Mouse (Mus musculus): ENCODE data around the gene Thap4.

The Thap4 gene

DNA sequence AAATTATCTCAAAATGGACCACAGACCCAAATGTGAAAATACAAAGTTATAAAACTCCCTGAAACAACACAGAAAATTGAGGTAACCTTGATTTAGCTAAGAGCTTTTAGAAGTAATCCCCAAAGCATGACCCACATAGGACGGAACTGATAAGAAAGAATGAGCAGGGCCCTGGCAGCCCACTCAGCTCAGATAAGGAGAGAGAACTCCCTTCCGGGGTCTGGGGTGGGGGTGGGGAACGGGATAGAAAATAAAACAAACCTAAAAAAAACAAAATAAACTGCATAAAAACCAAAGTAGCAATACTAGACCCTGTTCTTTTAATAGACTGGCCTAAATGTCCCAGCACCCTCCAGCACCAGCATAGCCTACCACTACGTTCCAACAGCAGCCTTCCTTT is 12.7 kb downstream of the Thap4 start:
- DNase-seq = no peak

- DNase-seq = no peak
These were observed 14.0 kb downstream of the Thap4 start for GRCm38 (mm10) chr1:93740671-93741070.

GRCm38 (mm10) chr1:93737711-93738110 is 17.0 kb downstream of the Thap4 start:
- no peak for DNase-seq

DNA sequence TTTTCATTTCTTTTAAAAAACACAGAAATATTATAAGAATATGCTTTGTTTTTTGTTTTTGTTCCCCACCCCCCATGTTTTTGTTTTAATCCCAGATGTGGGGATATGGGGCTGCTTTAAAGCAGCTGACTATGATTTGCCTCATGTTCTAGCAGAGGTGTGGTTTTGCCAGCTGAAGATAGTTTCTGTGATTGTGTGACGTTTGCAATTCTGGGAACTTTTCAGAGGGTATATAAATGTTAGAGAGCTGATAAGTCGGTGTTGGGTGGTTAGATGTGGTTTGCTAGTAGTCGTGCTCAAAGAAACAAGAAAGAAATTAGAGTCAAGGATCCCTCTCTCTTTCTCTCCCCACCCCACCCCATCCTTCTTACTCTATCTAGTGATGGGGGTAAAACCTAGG is 18.8 kb downstream of the Thap4 start:
- no peak for DNase-seq

- no peak for DNase-seq
These were observed 22.8 kb downstream of the Thap4 start for GRCm38 (mm10) chr1:93731880-93732281.

DNA sequence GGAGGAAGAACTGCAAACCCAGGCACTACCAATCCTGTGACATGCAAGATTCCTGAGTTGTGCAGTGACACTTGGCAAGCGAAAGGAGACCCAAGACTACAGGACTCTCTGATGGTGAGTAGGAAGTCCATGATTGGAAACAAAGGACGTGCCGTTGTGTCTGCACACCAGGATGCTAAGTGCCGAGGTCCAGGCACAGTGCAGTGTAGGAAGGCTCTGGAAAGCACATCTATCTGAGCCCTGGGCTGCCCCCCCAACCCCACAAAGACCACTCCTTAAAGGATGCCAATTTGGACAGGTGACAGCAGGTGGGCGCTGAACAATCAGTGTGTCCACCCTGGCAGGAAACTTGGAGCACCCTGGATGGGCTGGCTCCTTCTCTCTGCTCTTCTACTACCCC is 23.6 kb downstream of the Thap4 start:
- DNase-seq = no peak

DNA sequence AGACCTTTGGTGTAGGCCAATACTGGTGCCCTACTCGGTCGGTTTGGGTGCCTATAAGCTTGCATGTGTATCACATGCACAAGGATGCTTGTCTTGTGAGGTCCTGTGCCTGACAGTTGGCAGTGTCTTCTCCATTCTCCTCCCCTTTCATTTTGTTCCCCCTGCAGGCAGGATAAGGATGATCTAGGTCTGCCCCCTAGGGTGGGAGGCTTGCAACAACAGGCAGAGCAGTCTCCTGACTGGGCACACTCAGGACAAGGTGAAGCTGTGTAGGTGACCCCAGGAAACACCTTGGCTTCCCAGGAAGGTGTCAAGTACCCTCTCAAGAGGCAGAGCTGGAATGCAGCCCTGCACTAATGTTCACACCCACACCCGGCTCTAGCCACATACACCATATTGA is 27.7 kb downstream of the Thap4 start:
- DNase-seq = peak; percentile 73

DNA sequence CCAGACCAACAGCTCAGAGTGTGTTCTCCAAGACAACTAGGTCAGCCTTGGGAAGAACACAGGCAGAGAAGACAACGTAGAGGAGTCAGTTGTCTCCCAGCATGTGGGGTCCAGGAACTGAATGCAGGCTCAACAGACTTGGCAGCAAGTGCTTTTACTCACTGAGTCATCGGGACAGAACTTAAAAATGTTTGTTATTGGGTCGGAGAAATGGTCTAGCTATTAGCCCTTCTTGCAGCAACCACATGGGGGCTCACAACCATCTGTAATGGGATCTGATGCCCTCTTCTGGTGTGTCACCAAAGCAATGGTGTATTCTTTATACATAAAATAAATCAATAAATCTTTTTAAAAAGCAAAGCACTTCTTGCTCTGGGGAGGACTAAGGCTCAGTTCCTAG is 28.5 kb downstream of the Thap4 start:
- no peak for DNase-seq

DNA sequence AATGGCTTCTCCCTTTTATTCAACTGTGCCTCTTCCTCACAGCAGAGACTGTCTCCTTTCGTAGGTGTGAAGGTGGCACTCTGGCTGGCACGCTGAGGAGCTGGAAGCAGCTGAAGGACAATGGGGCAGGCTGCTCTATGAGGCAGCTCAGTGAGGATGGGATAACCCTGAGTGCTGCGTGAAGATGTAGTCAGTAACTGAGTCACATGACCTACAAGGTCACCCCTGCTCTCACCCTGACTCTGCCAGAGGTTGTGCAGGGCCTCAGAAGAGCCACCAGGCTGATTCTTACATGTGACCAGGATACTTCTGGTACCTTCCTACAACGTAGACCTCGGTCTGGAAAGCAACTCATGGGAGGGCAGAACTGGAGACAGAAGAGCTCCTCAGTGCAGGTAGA is 29.0 kb downstream of the Thap4 start:
- DNase-seq = no peak

DNA sequence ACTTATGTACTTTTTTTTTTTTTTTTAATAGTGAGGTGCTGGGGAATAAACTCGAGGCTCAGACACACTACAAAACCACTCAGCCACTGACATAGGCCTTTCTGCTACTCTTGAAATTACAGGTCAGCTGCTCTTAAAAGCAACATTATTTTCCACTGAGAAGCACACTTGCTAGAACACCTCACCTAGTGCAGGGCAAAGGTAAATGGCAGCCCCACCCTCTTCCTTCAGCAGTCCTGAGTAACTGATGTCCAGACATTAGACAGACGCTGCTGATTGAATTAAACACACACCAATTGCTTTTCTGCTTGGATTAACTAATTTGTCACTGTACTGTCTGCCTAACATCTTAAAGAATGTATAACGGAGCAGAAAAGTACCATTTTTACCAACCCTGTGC is 30.0 kb downstream of the Thap4 start:
- no peak for DNase-seq

DNA sequence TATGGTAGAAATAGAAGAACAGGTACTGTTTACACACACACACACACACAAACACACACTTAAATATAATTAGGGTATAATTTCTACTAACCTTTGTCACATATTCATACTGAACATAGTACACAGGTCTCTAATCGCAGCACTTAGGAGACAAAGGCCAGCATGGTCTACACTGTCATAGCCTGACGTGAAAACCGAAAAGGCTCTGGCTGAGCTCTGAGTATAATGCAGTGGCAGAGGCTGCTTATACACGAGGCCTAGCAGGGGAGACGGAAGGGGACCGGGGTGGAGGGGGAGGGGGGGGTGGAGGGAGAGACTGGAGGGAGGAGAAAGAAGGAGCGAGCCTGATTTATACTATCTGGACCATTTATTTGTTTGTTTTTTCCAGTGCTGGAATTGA is 33.1 kb downstream of the Thap4 start:
- no peak for DNase-seq

DNA sequence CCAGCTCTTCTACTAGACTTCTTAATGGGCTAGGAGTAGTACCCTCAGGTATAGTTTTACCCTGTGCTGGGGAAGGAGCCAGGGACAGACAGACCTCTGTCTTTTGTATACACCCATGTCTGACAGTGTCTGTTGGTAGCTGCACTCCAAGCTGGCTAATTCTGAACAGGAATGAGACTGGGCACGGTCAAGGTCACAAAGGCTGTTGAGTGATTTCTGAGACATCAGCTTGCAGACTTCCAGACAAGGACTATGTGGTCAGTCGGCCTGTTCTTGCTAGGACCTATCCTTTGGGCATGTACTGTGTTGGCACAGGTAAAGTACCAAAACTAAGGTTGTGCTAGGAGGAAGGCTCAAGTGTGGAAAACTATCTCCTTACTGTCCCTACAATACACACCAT is 38.5 kb downstream of the Thap4 start:
- DNase-seq = no peak

- DNase-seq = no peak
These were observed 49.3 kb downstream of the Thap4 start for GRCm38 (mm10) chr1:93705389-93705788.

- DNase-seq = no peak
These were observed 50.3 kb downstream of the Thap4 start for GRCm38 (mm10) chr1:93704341-93704740.

DNA sequence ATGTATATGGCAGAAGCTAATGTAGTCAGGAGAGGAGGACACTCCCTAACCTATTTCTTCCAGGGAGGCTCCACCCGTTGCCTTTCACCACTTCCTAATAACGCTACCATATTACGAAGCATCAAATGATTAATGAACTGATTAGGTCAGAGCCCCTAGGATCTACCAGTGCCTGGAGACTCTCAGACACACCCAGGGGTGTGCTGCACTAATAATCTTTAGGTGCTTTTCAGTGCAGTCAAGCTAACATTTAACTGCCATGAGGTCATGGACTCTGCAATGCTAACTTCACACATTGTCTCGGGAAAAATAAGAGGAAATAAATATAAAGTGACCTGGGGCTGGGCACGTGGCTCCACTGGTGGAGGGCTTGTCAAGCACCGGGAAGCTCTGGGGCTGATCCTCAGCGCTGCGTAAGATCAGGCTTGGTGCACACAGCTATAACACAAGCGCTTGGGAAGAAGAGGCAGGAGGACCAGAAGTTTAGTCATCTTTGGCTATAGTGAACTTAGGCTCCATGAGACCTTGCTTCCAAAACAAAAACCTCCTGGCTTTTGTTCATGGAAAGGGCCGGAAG is 51.1 kb downstream of the Thap4 start:
- no peak for DNase-seq

DNA sequence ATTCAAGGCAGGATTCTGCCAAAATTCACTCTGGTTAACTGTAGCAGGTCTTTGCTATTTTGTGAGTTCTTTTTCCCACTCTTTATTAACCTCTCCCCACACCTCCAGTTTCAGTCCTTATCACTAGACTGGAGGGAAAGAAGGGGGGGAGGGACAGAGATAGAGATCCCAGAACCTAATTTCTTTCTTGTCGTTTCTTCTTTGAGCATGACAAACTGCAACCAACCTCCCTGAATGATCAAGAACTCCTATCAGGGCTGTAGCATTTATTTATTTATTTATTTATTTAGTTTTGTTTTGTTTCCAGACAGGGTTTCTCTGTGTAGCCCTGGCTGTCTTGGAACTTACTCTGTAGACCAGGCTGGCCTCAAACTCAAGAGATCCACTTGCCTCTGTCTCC is 52.6 kb downstream of the Thap4 start:
- no peak for DNase-seq

DNA sequence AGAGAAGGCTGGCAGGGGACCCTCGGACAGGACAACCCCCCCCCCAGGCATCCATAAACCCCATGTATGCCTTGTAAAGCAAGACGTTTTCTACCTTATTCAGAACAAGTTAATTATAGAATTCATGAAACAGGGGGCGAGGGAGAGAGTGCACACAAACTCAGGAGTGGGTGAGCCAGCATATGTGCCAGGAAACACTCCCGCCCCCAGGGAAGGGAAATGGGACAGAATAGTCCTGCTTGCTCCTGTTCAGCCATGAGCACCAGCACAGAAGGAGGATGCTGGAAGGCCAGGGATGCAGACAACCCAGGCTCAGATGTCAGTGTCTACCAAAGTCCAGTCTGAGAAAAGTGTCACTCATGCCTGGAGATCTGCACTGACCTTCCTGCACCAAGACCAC is 55.5 kb downstream of the Thap4 start:
- no peak for DNase-seq

GRCm38 (mm10) chr1:93697317-93697716 is 57.3 kb downstream of the Thap4 start:
- no peak for DNase-seq

DNA sequence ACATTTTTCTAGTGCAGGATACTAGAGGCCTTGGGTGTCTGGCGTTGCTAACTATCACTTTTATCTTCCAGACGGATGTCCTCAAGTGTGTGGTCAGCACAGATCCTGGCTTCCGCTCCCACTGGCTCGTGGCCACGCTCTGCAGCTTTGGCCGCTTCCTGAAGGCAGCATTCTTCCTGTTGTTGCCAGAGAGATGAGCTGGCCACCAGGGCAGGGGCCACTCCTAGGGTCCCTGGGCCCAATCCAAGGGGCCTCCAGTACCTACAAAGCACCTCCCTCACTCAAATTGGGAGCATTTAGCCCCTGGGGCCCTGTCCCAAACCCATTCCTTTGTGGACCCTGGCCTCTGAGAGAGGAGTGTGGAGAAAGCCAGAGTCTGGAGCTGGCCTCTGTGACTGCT is 59.7 kb downstream of the Thap4 start:
- no peak for DNase-seq

DNA sequence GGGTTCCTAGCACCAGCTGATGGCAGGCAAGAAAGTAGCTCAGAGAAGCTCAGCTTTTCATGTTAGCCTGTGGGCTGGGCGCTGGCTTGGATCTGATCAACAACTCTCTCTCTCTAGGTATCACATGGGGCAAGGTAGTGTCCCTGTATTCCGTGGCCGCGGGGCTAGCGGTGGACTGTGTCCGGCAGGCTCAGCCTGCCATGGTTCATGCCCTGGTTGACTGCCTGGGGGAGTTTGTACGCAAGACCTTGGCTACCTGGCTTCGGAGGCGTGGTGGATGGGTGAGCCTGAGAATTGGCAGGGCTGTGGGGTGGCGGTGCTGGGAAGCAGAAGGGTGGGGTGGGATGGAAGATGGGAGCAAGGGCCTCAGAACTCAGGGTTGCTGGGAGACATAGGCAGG is 60.7 kb downstream of the Thap4 start:
- no peak for DNase-seq

GRCm38 (mm10) chr1:93693502-93693901 is 61.2 kb downstream of the Thap4 start:
- no peak for DNase-seq

DNA sequence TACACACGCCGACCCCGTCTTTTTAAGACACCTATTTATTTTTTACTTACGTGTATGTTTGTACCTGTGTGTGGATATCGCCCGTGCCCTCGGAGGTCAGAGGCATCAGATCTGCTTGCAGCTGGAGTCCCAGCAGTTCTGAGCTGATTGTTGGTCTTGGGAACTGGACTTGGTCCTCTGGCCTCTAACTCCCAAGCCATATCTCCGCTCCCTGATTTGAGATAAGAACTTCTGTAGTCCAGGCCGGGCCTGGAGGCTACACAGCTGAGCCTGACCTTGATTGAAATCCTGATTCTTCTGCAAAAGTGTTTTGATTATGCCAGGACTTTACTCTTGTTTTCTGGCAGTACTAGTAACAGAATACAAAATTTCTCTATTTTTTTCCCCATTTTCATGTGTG is 61.9 kb downstream of the Thap4 start:
- no peak for DNase-seq

DNA sequence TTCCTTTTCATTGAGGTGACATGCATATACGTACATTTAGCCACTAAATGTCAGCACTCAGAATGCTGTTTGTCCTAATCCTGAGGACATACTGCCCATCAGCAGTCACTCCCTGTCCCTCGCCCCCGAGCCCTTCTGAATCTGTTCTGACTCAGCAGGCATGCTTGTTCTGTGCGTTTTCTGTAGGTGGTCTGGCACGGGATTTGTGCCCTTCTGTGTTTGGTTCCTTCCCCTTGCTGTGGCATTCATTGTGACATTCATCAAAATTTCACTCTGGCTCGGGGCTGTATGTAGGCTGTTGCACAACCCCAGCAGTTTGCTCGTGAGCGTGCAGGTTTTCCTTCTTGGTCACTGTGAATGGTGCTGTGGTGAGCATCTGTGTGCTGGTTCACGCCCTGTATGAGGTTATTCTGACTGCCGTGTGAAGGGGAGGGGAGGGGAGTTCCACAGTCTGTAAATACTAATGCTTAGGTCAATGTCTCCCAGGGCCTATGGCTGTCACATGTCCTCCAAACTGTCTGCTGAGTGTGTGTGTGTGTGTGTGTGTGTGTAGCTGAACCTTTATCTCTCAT is 62.8 kb downstream of the Thap4 start:
- no peak for DNase-seq

- no peak for DNase-seq
These were observed 63.6 kb downstream of the Thap4 start for GRCm38 (mm10) chr1:93691106-93691505.

- DNase-seq = no peak
These were observed 64.7 kb downstream of the Thap4 start for GRCm38 (mm10) chr1:93689901-93690496.

All from thymus, postnatal 4 days (tissue).